Mouse (Mus musculus) limb, embryonic 11.5 days (tissue): ENCODE measurements around the gene Abl1. TPM values are rescaled to one million over a fixed set of nuclear protein-coding genes. Genes with fewer than 3 reads are reported as not detected.
A peak's percentile ranks its signal among the peaks of the same experiment; 100 is the strongest.

Source experiments
- ATAC-seq: fragments of 200-750 bp; cut with Nextera tagmentation; 2 replicates; pipeline ENCODE4 v1.8.0; 2017; ENCODE audit warnings: low read depth; ENCODE audit not compliant: insufficient number of reproducible peaks, low FRiP score, low TSS enrichment
- DNase-seq: peaks from one replicate; pipeline ENCODE4 v3.0.0-alpha.2; 2015; ENCODE audit warnings: low spot score
- H3K27ac ChIP-seq: fragments of 300-500 bp; sonication (generic); replicated peaks from 2 replicates; pipeline ENCODE4 v1.5.1; 2014; ENCODE audit warnings: low read depth, mild to moderate bottlenecking, low read length
- H3K27me3 ChIP-seq: fragments of 300-500 bp; sonication (generic); 2 replicates; pipeline ENCODE4 v1.6.1; 2014; ENCODE audit warnings: mild to moderate bottlenecking, low read length, mixed read lengths; ENCODE audit not compliant: control insufficient read depth, insufficient read depth
- H3K36me3 ChIP-seq: fragments of 300-500 bp; sonication (generic); 2 replicates; pipeline ENCODE4 v1.6.1; 2014; ENCODE audit warnings: mild to moderate bottlenecking, low read length, moderate library complexity, mixed read lengths; ENCODE audit not compliant: control insufficient read depth, insufficient read depth
- H3K4me1 ChIP-seq: fragments of 300-500 bp; sonication (generic); 2 replicates; pipeline ENCODE4 v1.6.1; 2014; ENCODE audit warnings: low read length, mixed read lengths; ENCODE audit not compliant: control insufficient read depth, insufficient read depth
- H3K4me2 ChIP-seq: fragments of 300-500 bp; sonication (generic); 2 replicates; pipeline ENCODE4 v1.6.1; 2014; ENCODE audit warnings: low read depth, mild to moderate bottlenecking, moderate library complexity; ENCODE audit not compliant: severe bottlenecking
- H3K4me3 ChIP-seq: fragments of 300-500 bp; sonication (generic); 2 replicates; pipeline ENCODE4 v1.5.1; 2014; ENCODE audit warnings: low read depth, low read length
- H3K9ac ChIP-seq: fragments of 300-500 bp; sonication (generic); 2 replicates; pipeline ENCODE4 v1.6.1; 2014; ENCODE audit warnings: mild to moderate bottlenecking, low read length
- H3K9me3 ChIP-seq: fragments of 300-500 bp; sonication (generic); 2 replicates; pipeline ENCODE4 v1.6.1; 2016; ENCODE audit warnings: low read length; ENCODE audit not compliant: control insufficient read depth
- WGBS: fragments of 180-500 bp; shearing (Covaris S2); extraction: QIAGEN DNeasy Blood & Tissue Kit; methylation state at CpG from one replicate; pipeline ENCODE4 v1.1.7; 2014; 5-methylcytosine and 5-hydroxymethylcytosine counted together
- polyA plus RNA-seq: library from polyadenylated mRNA; unstranded; fragments of >200 nt; fragmentation: Nextera tagmentation; extraction: Ambion mirVana; gene quantifications from 2 replicates; pipeline ENCODE4 v1.2.1, GENCODE M21; 2014

Gene Abl1
- polyA plus RNA-seq, 1 experiment from 2014 or later = 57.7 TPM

GRCm38 (mm10) chr2:31836985-31837384 is 148.8 kb downstream of the Abl1 start:
- no peak for ATAC-seq
- no peaks in the 10 kb centered on the region for H3K4me1 ChIP-seq
- no peak overlapping the region for H3K4me2 ChIP-seq
- no peak overlapping the region for H3K27ac ChIP-seq
- H3K27me3 ChIP-seq = no peaks in the 10 kb centered on the region
- H3K36me3 ChIP-seq = no peaks in the 10 kb centered on the region
- H3K9ac ChIP-seq = no peak overlapping the region
- no peak for DNase-seq
- WGBS = 18% methylated on average over 6 of the region's 6 CpGs
- H3K9me3 ChIP-seq = no peaks in the 10 kb centered on the region
- H3K4me3 ChIP-seq = no peak overlapping the region

GRCm38 (mm10) chr2:31838868-31839267 is 150.7 kb downstream of the Abl1 start:
- ATAC-seq = no peak
- H3K9ac ChIP-seq = no peak overlapping the region
- no peaks in the 10 kb centered on the region for H3K9me3 ChIP-seq
- no peaks in the 10 kb centered on the region for H3K36me3 ChIP-seq
- no peaks in the 10 kb centered on the region for H3K4me1 ChIP-seq
- H3K27me3 ChIP-seq = peaks cover 1% of the 10 kb centered on the region
- H3K4me3 ChIP-seq = no peak overlapping the region
- no peak overlapping the region for H3K4me2 ChIP-seq
- no peak overlapping the region for H3K27ac ChIP-seq
- WGBS = 63% methylated on average over 1 of the region's 1 CpGs
- DNase-seq = no peak

- no peaks in the 10 kb centered on the region for H3K9me3 ChIP-seq
- H3K27me3 ChIP-seq = peaks cover 38% of the 10 kb centered on the region
- under 1% methylated on average over 10 of the region's 10 CpGs for WGBS
- H3K36me3 ChIP-seq = no peaks in the 10 kb centered on the region
- no peak overlapping the region for H3K9ac ChIP-seq
- H3K4me2 ChIP-seq = no peak overlapping the region
- H3K27ac ChIP-seq = no peak overlapping the region
- H3K4me1 ChIP-seq = peaks cover 17% of the 10 kb centered on the region
- no peak overlapping the region for H3K4me3 ChIP-seq
- no peak for ATAC-seq
- DNase-seq = peak; percentile 37
Observed at GRCm38 (mm10) chr2:31844729-31845136, 156.6 kb downstream of the Abl1 start.

- ATAC-seq (no peak), DNase-seq (peak; percentile 43)
- Histone ChIP-seq H3K4me2 (peak overlapping the region; percentile 92), H3K9me3 (no peaks in the 10 kb centered on the region), H3K9ac (peak overlapping the region; percentile 40), H3K4me3 (peak overlapping the region; percentile 51), H3K27me3 (peaks cover 38% of the 10 kb centered on the region), H3K36me3 (no peaks in the 10 kb centered on the region), H3K4me1 (peaks cover 17% of the 10 kb centered on the region), H3K27ac (no peak overlapping the region)
- WGBS = 3% methylated on average over 25 of the region's 26 CpGs
Observed at GRCm38 (mm10) chr2:31845512-31845895, 157.3 kb downstream of the Abl1 start.

- H3K27ac ChIP-seq = no peak within 1 kb of the TSS
- DNase-seq (peak; percentile 58), ATAC-seq (no peak)
- H3K4me3 ChIP-seq = peak within 1 kb of the TSS; percentile 51
- no peaks in the 10 kb centered on the region for H3K9me3 ChIP-seq
- WGBS = under 1% methylated on average over 87 of the region's 88 CpGs
- peaks cover 38% of the 10 kb centered on the region for H3K27me3 ChIP-seq
- H3K9ac ChIP-seq = peak within 1 kb of the TSS; percentile 40
- peaks cover 17% of the 10 kb centered on the region for H3K4me1 ChIP-seq
- H3K4me2 ChIP-seq = peak within 1 kb of the TSS; percentile 92
- H3K36me3 ChIP-seq = no peaks in the 10 kb centered on the region
Observed at GRCm38 (mm10) chr2:31845896-31846691, 157.9 kb downstream of the Abl1 start, which contains the start of gene Fibcd1. TSS of gene Fibcd1 (minus strand) at chr2:31846005.

GRCm38 (mm10) chr2:31846692-31847660 is 158.8 kb downstream of the Abl1 start:
- DNase-seq = peak; percentile 55
- no peak overlapping the region for H3K27ac ChIP-seq

GRCm38 (mm10) chr2:31847908-31848307 is 159.7 kb downstream of the Abl1 start:
- no peak for ATAC-seq
- Histone ChIP-seq H3K27me3 (peaks cover 38% of the 10 kb centered on the region), H3K4me2 (no peak overlapping the region)

More at GRCm38 (mm10) chr2:31846692-31847660, 158.8 kb downstream of the Abl1 start:
- 3% methylated on average over 35 of the region's 35 CpGs for WGBS
- ATAC-seq = no peak
- H3K9me3 ChIP-seq = no peaks in the 10 kb centered on the region
- peaks cover 17% of the 10 kb centered on the region for H3K4me1 ChIP-seq
- H3K9ac ChIP-seq = peak overlapping the region; percentile 40; the same call in 1 of the 2 replicates
- peak overlapping the region; percentile 51 for H3K4me3 ChIP-seq
- H3K27me3 ChIP-seq = peaks cover 38% of the 10 kb centered on the region
- H3K36me3 ChIP-seq = no peaks in the 10 kb centered on the region
- H3K4me2 ChIP-seq = peak overlapping the region; percentile 92

GRCm38 (mm10) chr2:31850141-31850540 is 162.0 kb downstream of the Abl1 start:
- H3K9me3 ChIP-seq = no peaks in the 10 kb centered on the region
- ATAC-seq = no peak
- no peak for DNase-seq
- H3K27me3 ChIP-seq = peaks cover 25% of the 10 kb centered on the region
- no peaks in the 10 kb centered on the region for H3K36me3 ChIP-seq
- H3K27ac ChIP-seq = no peak overlapping the region
- no peak overlapping the region for H3K4me2 ChIP-seq
- no peak overlapping the region for H3K9ac ChIP-seq
- WGBS = 39% methylated on average over 12 of the region's 12 CpGs
- H3K4me1 ChIP-seq = peaks cover 20% of the 10 kb centered on the region
- H3K4me3 ChIP-seq = no peak overlapping the region

More at GRCm38 (mm10) chr2:31847908-31848307, 159.7 kb downstream of the Abl1 start:
- WGBS = 12% methylated on average over 6 of the region's 6 CpGs
- no peak overlapping the region for H3K27ac ChIP-seq
- H3K4me3 ChIP-seq = no peak overlapping the region
- peaks cover 17% of the 10 kb centered on the region for H3K4me1 ChIP-seq
- no peaks in the 10 kb centered on the region for H3K36me3 ChIP-seq
- DNase-seq = peak; percentile 61
- H3K9ac ChIP-seq = no peak overlapping the region
- no peaks in the 10 kb centered on the region for H3K9me3 ChIP-seq
